Mouse (Mus musculus) midbrain, embryonic 11.5 days (tissue): ENCODE results near the gene Jarid2. TPM values are rescaled to one million over a fixed set of nuclear protein-coding genes. Genes with fewer than 3 reads are reported as not detected.

Source experiments
- ATAC-seq: fragments of 200-750 bp; cut with Nextera tagmentation; 2 replicates; pipeline ENCODE4 v1.8.0; 2017; ENCODE audit warnings: moderate TSS enrichment, moderate library complexity; ENCODE audit not compliant: low FRiP score
- DNase-seq: peaks from one replicate; pipeline ENCODE4 v3.0.0; 2015; ENCODE audit warnings: low spot score; ENCODE audit errors: missing footprints
- H3K27ac ChIP-seq: fragments of 300-500 bp; sonication (generic); 2 replicates; pipeline ENCODE4 v1.5.1; 2014; ENCODE audit warnings: low read depth, low read length
- H3K27me3 ChIP-seq: fragments of 300-500 bp; sonication (generic); 2 replicates; pipeline ENCODE4 v1.6.1; 2014; ENCODE audit warnings: mild to moderate bottlenecking, low read length, moderate library complexity, mixed read lengths; ENCODE audit not compliant: control insufficient read depth, insufficient read depth
- H3K36me3 ChIP-seq: fragments of 300-500 bp; sonication (generic); 2 replicates; pipeline ENCODE4 v1.6.1; 2014; ENCODE audit warnings: mild to moderate bottlenecking, low read length, moderate library complexity, mixed read lengths; ENCODE audit not compliant: control insufficient read depth, insufficient read depth
- H3K4me1 ChIP-seq: fragments of 300-500 bp; sonication (generic); 2 replicates; pipeline ENCODE4 v1.6.1; 2014; ENCODE audit warnings: low read length; ENCODE audit not compliant: control insufficient read depth, insufficient read depth
- H3K4me2 ChIP-seq: fragments of 300-500 bp; sonication (generic); 2 replicates; pipeline ENCODE4 v1.6.1; 2014; ENCODE audit warnings: mild to moderate bottlenecking, moderate library complexity
- H3K4me3 ChIP-seq: fragments of 300-500 bp; sonication (generic); 2 replicates; pipeline ENCODE4 v1.5.1; 2014; ENCODE audit warnings: low read depth, low read length
- H3K9ac ChIP-seq: fragments of 300-500 bp; sonication (generic); 2 replicates; pipeline ENCODE4 v1.6.1; 2014; ENCODE audit warnings: low read length
- H3K9me3 ChIP-seq: fragments of 300-500 bp; sonication (generic); 2 replicates; pipeline ENCODE4 v1.6.1; 2016; ENCODE audit warnings: low read length; ENCODE audit not compliant: control insufficient read depth
- WGBS: fragments of 180-500 bp; shearing (Covaris S2); extraction: QIAGEN DNeasy Blood & Tissue Kit; methylation state at CpG from one replicate; pipeline ENCODE4 v1.1.7; 2014; 5-methylcytosine and 5-hydroxymethylcytosine counted together
- polyA plus RNA-seq: library from polyadenylated mRNA; unstranded; fragments of >200 nt; fragmentation: Nextera tagmentation; extraction: Ambion mirVana; gene quantifications from 2 replicates; pipeline ENCODE4 v1.2.1, GENCODE M21; 2014

Jarid2 gene
- polyA plus RNA-seq, 1 experiment from 2014 or later, result 37.4 TPM

DNA sequence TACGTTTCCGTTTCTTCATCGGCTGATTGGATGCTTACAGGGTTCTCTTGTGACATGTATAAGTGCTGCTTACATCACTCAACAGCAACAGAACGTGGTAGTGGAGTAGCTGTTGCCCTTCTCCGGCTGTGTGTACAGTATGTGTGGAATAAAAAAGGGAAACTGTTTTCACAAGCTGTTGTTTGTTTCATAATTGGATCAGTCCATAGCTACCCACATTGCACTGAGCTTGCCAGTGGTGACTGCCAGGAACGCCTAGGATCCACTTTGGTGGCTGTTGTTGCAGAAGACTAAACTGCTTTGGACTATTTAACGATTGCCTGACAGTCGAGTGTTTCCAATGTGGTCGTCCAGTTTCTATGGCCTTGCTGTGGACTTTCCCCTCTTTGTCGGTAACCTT, 191.8 kb downstream of the Jarid2 start:
- Histone ChIP-seq H3K9me3 (no peaks in the 10 kb centered on the region), H3K4me1 (no peaks in the 10 kb centered on the region), H3K4me2 (no peak overlapping the region), H3K4me3 (no peak overlapping the region), H3K27ac (no peak overlapping the region), H3K9ac (no peak overlapping the region), H3K27me3 (no peaks in the 10 kb centered on the region), H3K36me3 (peaks cover 15% of the 10 kb centered on the region; the same call in 1 of the 2 replicates)
- whole genome bisulfite sequencing, result 88% methylated on average over 10 of the region's 10 CpGs
- DNase-seq, result no peak
- ATAC-seq, result no peak

- Histone ChIP-seq H3K27me3 (no peaks in the 10 kb centered on the region), H3K4me2 (no peak overlapping the region), H3K9me3 (no peaks in the 10 kb centered on the region), H3K36me3 (peaks cover 10% of the 10 kb centered on the region; the same call in 1 of the 2 replicates), H3K27ac (no peak overlapping the region), H3K4me1 (no peaks in the 10 kb centered on the region), H3K4me3 (no peak overlapping the region), H3K9ac (no peak overlapping the region)
- no peak for ATAC-seq
- WGBS, result 94% methylated on average over 5 of the region's 5 CpGs
- no peak for DNase-seq
Observed at GRCm38 (mm10) chr13:44921721-44922120, 192.4 kb downstream of the Jarid2 start.

DNA sequence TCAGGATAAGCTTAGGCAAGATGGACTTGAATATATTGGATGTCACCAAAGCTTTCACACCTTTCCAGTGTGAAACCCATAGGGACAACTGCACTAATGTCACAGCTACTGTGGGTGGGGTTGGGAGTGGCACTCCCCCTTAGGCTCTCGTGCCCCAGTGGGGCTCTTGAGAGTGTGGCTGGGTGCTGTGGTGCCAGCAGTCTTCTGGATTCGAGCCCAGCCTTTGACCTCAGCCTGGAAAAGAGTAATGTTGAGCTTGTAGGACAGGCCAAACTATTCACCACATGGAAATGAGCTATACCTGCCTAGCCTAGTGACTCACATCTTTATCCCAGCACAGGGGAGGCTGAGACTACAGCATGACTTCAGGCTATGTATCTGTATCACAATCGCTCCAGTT, 194.8 kb downstream of the Jarid2 start:
- 89% methylated on average over 3 of the region's 3 CpGs for WGBS
- H3K4me1 ChIP-seq, result no peaks in the 10 kb centered on the region

GRCm38 (mm10) chr13:44925173-44925572, 195.9 kb downstream of the Jarid2 start:
- H3K36me3 ChIP-seq, result no peaks in the 10 kb centered on the region; the same call in 1 of the 2 replicates
- WGBS, result 91% methylated on average over 2 of the region's 2 CpGs
- no peaks in the 10 kb centered on the region for H3K4me1 ChIP-seq
- H3K4me3 ChIP-seq, result no peak overlapping the region
- H3K9me3 ChIP-seq, result no peaks in the 10 kb centered on the region
- H3K27ac ChIP-seq, result no peak overlapping the region
- no peaks in the 10 kb centered on the region for H3K27me3 ChIP-seq
- no peak overlapping the region for H3K9ac ChIP-seq
- DNase-seq, result no peak
- no peak for ATAC-seq
- H3K4me2 ChIP-seq, result no peak overlapping the region

More for the DNA sequence above, 194.8 kb downstream of the Jarid2 start:
- H3K36me3 ChIP-seq, result peaks cover 3% of the 10 kb centered on the region; the same call in 1 of the 2 replicates
- no peak overlapping the region for H3K4me3 ChIP-seq
- no peak overlapping the region for H3K27ac ChIP-seq
- ATAC-seq (no peak), DNase-seq (no peak)
- no peak overlapping the region for H3K4me2 ChIP-seq
- no peak overlapping the region for H3K9ac ChIP-seq
- H3K9me3 ChIP-seq, result no peaks in the 10 kb centered on the region
- no peaks in the 10 kb centered on the region for H3K27me3 ChIP-seq

GRCm38 (mm10) chr13:44926311-44926710, 197.0 kb downstream of the Jarid2 start:
- H3K4me1 ChIP-seq, result no peaks in the 10 kb centered on the region
- H3K9ac ChIP-seq, result no peak overlapping the region
- no peaks in the 10 kb centered on the region for H3K27me3 ChIP-seq
- WGBS, result 80% methylated on average over 2 of the region's 2 CpGs
- no peak overlapping the region for H3K27ac ChIP-seq
- H3K4me2 ChIP-seq, result no peak overlapping the region
- H3K9me3 ChIP-seq, result no peaks in the 10 kb centered on the region
- no peak overlapping the region for H3K4me3 ChIP-seq
- no peaks in the 10 kb centered on the region; the same call in 1 of the 2 replicates for H3K36me3 ChIP-seq
- DNase-seq (no peak), ATAC-seq (no peak)

- Histone ChIP-seq H3K27me3 (no peaks in the 10 kb centered on the region), H3K9ac (no peak overlapping the region), H3K27ac (no peak overlapping the region), H3K36me3 (no peaks in the 10 kb centered on the region), H3K4me2 (no peak overlapping the region), H3K4me1 (peaks cover 14% of the 10 kb centered on the region), H3K4me3 (no peak overlapping the region), H3K9me3 (no peaks in the 10 kb centered on the region)
- DNase-seq (no peak), ATAC-seq (no peak)
- 74% methylated on average over 18 of the region's 18 CpGs for WGBS
Observed at GRCm38 (mm10) chr13:44932307-44933264, 203.3 kb downstream of the Jarid2 start.

DNA sequence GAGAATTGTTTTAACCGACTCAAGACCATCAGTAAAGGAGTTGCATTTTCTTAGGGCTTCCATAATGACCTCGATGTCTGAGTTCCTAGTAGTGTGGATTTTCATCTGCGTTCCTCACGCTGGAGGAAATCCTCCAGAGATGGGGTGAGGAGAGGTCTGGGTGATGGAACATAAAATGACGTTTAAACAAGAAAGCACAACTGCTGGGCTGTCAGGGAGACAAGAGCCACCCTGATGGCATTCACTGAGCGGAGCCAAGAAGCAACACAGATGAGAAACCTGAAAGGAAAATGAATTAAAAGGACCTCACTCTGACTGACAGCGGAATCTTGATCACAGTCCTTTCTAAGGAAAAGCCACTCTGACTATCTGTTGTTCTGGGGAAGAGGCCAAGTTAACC, 204.3 kb downstream of the Jarid2 start:
- no peak for ATAC-seq
- Histone ChIP-seq H3K9ac (no peak overlapping the region), H3K27ac (no peak overlapping the region; the same call in 1 of the 2 replicates)

GRCm38 (mm10) chr13:44937681-44938080, 208.4 kb downstream of the Jarid2 start:
- Histone ChIP-seq H3K36me3 (no peaks in the 10 kb centered on the region), H3K27me3 (no peaks in the 10 kb centered on the region), H3K27ac (no peak overlapping the region), H3K9ac (no peak overlapping the region), H3K4me2 (no peak overlapping the region), H3K4me1 (peaks cover 13% of the 10 kb centered on the region), H3K4me3 (no peak overlapping the region), H3K9me3 (no peaks in the 10 kb centered on the region)
- DNase-seq (no peak), ATAC-seq (no peak)
- WGBS, result 93% methylated on average over 3 of the region's 3 CpGs

More for the DNA sequence above, 204.3 kb downstream of the Jarid2 start:
- no peaks in the 10 kb centered on the region for H3K27me3 ChIP-seq
- peaks cover 14% of the 10 kb centered on the region for H3K4me1 ChIP-seq
- H3K4me3 ChIP-seq, result no peak overlapping the region
- no peaks in the 10 kb centered on the region for H3K9me3 ChIP-seq
- no peak for DNase-seq
- 37% methylated on average over 7 of the region's 7 CpGs for WGBS
- no peak overlapping the region for H3K4me2 ChIP-seq
- H3K36me3 ChIP-seq, result no peaks in the 10 kb centered on the region

DNA sequence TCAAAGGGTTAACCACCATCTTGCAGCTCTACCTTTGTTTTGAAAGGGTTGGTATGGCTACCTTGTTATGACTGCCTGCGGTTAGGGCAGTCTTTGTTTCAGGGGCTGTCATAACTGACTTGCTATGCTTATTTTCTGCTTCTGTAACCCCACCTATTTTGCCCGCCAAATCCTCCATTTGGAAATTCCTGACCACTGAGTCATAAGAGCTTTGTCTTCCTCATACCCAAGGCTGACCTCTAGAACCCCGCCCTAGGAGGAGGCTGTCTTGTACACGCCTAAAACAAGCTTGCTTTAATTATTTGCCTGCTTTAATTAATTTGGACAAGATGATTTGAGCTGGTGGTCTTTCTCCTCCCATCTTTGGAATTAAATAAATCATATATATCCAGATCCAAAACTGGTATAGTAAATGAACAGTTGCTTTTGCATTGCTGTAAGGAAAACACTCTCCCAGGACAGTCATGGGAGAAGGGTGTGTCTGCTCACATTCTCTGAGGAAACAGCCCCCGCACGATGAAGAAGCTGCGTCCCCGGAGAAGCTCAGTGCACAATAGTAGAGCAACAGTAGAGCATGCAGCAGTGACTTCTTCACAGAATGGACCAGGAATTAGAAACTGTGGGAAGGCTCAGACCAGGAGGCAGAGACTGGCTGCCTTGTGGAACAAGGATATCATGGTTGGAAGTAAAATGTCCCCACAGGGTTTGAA, 210.2 kb downstream of the Jarid2 start:
- ATAC-seq, result no peak
- Histone ChIP-seq H3K9ac (no peak overlapping the region), H3K27ac (no peak overlapping the region), H3K36me3 (no peaks in the 10 kb centered on the region), H3K4me2 (no peak overlapping the region), H3K27me3 (no peaks in the 10 kb centered on the region), H3K4me1 (no peaks in the 10 kb centered on the region), H3K4me3 (no peak overlapping the region), H3K9me3 (no peaks in the 10 kb centered on the region)
- no peak for DNase-seq
- WGBS, result 84% methylated on average over 8 of the region's 8 CpGs
